Mouse (Mus musculus): ENCODE results near the gene Cfd.
A peak's percentile ranks its signal among the peaks of the same experiment; 100 is the strongest.

Cfd gene

GRCm38 (mm10) chr10:79890670-79891069 is at the start of gene Cfd:
Cfd (plus strand) TSS chr10:79890853.
- DNase-seq (ENCODE audit: low spot score), result no peak

- DNase-seq (ENCODE audit: low spot score), result no peak
Measured at GRCm38 (mm10) chr10:79842322-79842721, 48.3 kb upstream of the Cfd start.

GRCm38 (mm10) chr10:79843476-79843875 is 47.2 kb upstream of the Cfd start:
- no peak for DNase-seq (ENCODE audit: low spot score)

- DNase-seq (ENCODE audit: low spot score), result no peak
Measured at GRCm38 (mm10) chr10:79846553-79846952, 44.1 kb upstream of the Cfd start.

- no peak for DNase-seq (ENCODE audit: low spot score)
Measured at GRCm38 (mm10) chr10:79849941-79850628, 40.6 kb upstream of the Cfd start.

GRCm38 (mm10) chr10:79851653-79852052 is 39.0 kb upstream of the Cfd start:
- DNase-seq (ENCODE audit: low spot score), result no peak

- no peak for DNase-seq (ENCODE audit: low spot score)
Measured at GRCm38 (mm10) chr10:79852107-79852789, 38.4 kb upstream of the Cfd start.

- no peak for DNase-seq (ENCODE audit: low spot score)
Measured at GRCm38 (mm10) chr10:79852827-79853226, 37.8 kb upstream of the Cfd start.

GRCm38 (mm10) chr10:79853392-79853791 is 37.3 kb upstream of the Cfd start:
- DNase-seq (ENCODE audit: low spot score), result peak; percentile 96

- DNase-seq (ENCODE audit: low spot score), result peak; percentile 99
Measured at GRCm38 (mm10) chr10:79853860-79854795, 36.5 kb upstream of the Cfd start, which contains the start of gene Ptbp1. Ptbp1 (plus strand) TSS chr10:79854427.

- no peak for DNase-seq (ENCODE audit: low spot score)
Measured at GRCm38 (mm10) chr10:79854801-79855541, 35.7 kb upstream of the Cfd start.

GRCm38 (mm10) chr10:79855558-79856184 is 35.0 kb upstream of the Cfd start:
- no peak for DNase-seq (ENCODE audit: low spot score)

GRCm38 (mm10) chr10:79856280-79856679 is 34.4 kb upstream of the Cfd start:
- DNase-seq (ENCODE audit: low spot score), result no peak

- no peak for DNase-seq (ENCODE audit: low spot score)
Measured at GRCm38 (mm10) chr10:79856704-79857451, 33.8 kb upstream of the Cfd start.

- DNase-seq (ENCODE audit: low spot score), result no peak
Measured at GRCm38 (mm10) chr10:79857452-79857811, 33.2 kb upstream of the Cfd start.

GRCm38 (mm10) chr10:79857894-79858293 is 32.8 kb upstream of the Cfd start:
- DNase-seq (ENCODE audit: low spot score), result no peak

- DNase-seq (ENCODE audit: low spot score), result peak; percentile 67
Measured at GRCm38 (mm10) chr10:79858416-79859074, 32.1 kb upstream of the Cfd start.

GRCm38 (mm10) chr10:79859116-79859515 is 31.5 kb upstream of the Cfd start:
- DNase-seq (ENCODE audit: low spot score), result no peak

GRCm38 (mm10) chr10:79860079-79860911 is 30.4 kb upstream of the Cfd start:
- no peak for DNase-seq (ENCODE audit: low spot score)

All from ovary, adult 18-20 months (tissue).